Mouse (Mus musculus) neutrophil, adult 59 days (primary cell): Measurements from ENCODE around the gene Rasgef1b. TPM values are rescaled to one million over a fixed set of nuclear protein-coding genes. Genes with fewer than 3 reads are reported as not detected.

Experiments used
- total RNA-seq, 2 experiments: library from RNA; stranded (reverse); gene quantifications; 1 replicate in 1 of 2; 2 replicates in 1 of 2; pipeline ENCODE4 v1.2.4; 2023

The Rasgef1b gene
- 1 to 10 TPM; 2.7 to 3.2 TPM for total RNA-seq

DNA sequence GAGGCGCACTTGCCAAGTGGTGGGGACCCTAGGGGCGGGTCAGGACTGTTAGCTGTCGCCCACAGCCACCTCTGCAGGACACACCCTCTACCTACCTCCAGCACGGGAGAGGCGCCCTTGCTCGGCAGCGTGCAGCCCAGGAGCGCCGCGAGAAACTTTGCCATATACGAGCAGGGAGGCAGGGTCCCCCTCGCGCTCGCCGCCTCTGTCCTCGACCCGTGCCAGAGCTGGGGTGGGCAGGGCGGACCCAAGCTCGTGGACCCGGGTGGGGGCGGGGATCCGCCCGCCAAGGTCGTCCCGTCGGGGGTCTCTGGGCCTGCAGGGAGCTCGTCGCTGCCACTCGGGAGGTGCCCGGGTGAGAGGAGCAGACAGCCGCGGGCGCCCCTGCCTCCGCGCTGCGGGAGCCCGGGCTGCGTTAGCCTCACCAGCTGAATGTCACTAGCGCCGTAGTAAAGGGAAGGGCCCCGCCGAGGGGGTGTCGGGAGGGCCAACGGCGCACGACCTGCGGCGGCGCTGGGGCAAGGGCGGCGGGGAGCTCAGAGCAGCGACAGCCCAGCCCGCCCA, at the start of gene Rasgef1b:
Gene Rasgef1b, minus strand, starts transcription at position 417 of the 564 bp plus-strand sequence.

Other genes starting within 250 kb of the Rasgef1b start
- not detected for gene Vamp9, start 177.2 kb upstream of the Rasgef1b start, total RNA-seq
- gene Hnrnpd, start 249.9 kb upstream of the Rasgef1b start, total RNA-seq = 100 to 1,000 TPM; 219 to 230 TPM
- gene 4930524J08Rik, start 250.0 kb upstream of the Rasgef1b start, total RNA-seq = 1 to 10 TPM in 1 of 2 experiments, under 1 TPM in 1; 0.93 to 2.4 TPM